Mouse (Mus musculus): Measurements from ENCODE around the gene Gpr107.

Gene Gpr107

GRCm38 (mm10) chr2:31252167-31252566 lies 100.1 kb downstream of the Gpr107 start:
- no peak for DNase-seq

- peak; percentile 7 to 26 for DNase-seq
These were observed 101.3 kb downstream of the Gpr107 start for GRCm38 (mm10) chr2:31253463-31253862.

- DNase-seq, result peak; percentile 12 to 13
These were observed 102.7 kb downstream of the Gpr107 start for GRCm38 (mm10) chr2:31254806-31255205.

- peak; percentile 72 to 78 for DNase-seq
These were observed 104.1 kb downstream of the Gpr107 start for GRCm38 (mm10) chr2:31255952-31256938.

- DNase-seq, result peak; percentile 74 to 82
These were observed 105.0 kb downstream of the Gpr107 start for GRCm38 (mm10) chr2:31257096-31257495.

- peak; percentile 85 to 92 for DNase-seq
These were observed 106.7 kb downstream of the Gpr107 start for GRCm38 (mm10) chr2:31258609-31259366.

- peak; percentile 52 to 55 for DNase-seq
These were observed 107.3 kb downstream of the Gpr107 start for GRCm38 (mm10) chr2:31259367-31259920.

- DNase-seq, result peak in 1 of 2 experiments; percentile 44
These were observed 108.4 kb downstream of the Gpr107 start for GRCm38 (mm10) chr2:31260549-31260948.

GRCm38 (mm10) chr2:31263039-31263461 lies 110.9 kb downstream of the Gpr107 start:
- DNase-seq, result peak; percentile 51 to 60

GRCm38 (mm10) chr2:31263746-31264378 lies 111.7 kb downstream of the Gpr107 start:
- peak; percentile 90 to 91 for DNase-seq

GRCm38 (mm10) chr2:31267447-31267846 lies 115.3 kb downstream of the Gpr107 start:
- DNase-seq, result peak in 1 of 2 experiments; percentile 44

All from cerebellum, adult 18-20 months (tissue).